Mouse (Mus musculus) mature B cell (primary cell): ENCODE data around the gene C130032M10Rik.
"Not testable (repeated sequence)": the region's sequence is repeated elsewhere in the genome, so short reads cannot be mapped to it uniquely, and the experiment has no call there.

Experiments used
- in situ Hi-C: fragments of 300-500 bp; cut with MboI; formaldehyde crosslinking; loops from 2 replicates; pipeline ENCODE4 v1.14.3; 2019

The C130032M10Rik gene

GRCm38 (mm10) chr9:114518812-114519477 is 3.4 kb downstream of the C130032M10Rik start:
- in situ Hi-C loops: no loop called here

GRCm38 (mm10) chr9:114520529-114520928 is 5.0 kb downstream of the C130032M10Rik start:
- in situ Hi-C loops: not testable (repeated sequence)

GRCm38 (mm10) chr9:114522041-114522440 is 6.5 kb downstream of the C130032M10Rik start:
- in situ Hi-C loops: no loop called here

- in situ Hi-C loops: no loop called here
Observed at GRCm38 (mm10) chr9:114522501-114522900, 7.0 kb downstream of the C130032M10Rik start.

GRCm38 (mm10) chr9:114525073-114525633 is 9.7 kb downstream of the C130032M10Rik start:
- in situ Hi-C loops: no loop called here

GRCm38 (mm10) chr9:114525891-114526290 is 10.4 kb downstream of the C130032M10Rik start:
- in situ Hi-C loops: no loop called here

- in situ Hi-C loops: no loop called here
Observed at GRCm38 (mm10) chr9:114526581-114526980, 11.1 kb downstream of the C130032M10Rik start.

GRCm38 (mm10) chr9:114527085-114527484 is 11.6 kb downstream of the C130032M10Rik start:
- in situ Hi-C loops: no loop called here

GRCm38 (mm10) chr9:114527992-114528679 is 12.6 kb downstream of the C130032M10Rik start:
- in situ Hi-C loops: no loop called here

GRCm38 (mm10) chr9:114528680-114529048 is 13.2 kb downstream of the C130032M10Rik start:
- in situ Hi-C loops: no loop called here

GRCm38 (mm10) chr9:114531276-114531675 is 15.8 kb downstream of the C130032M10Rik start:
- in situ Hi-C loops: no loop called here

GRCm38 (mm10) chr9:114533848-114534247 is 18.4 kb downstream of the C130032M10Rik start:
- in situ Hi-C loops: no loop called here

GRCm38 (mm10) chr9:114534747-114535517 is 19.4 kb downstream of the C130032M10Rik start:
- in situ Hi-C loops: no loop called here

- in situ Hi-C loops: no loop called here
Observed at GRCm38 (mm10) chr9:114536628-114537027, 21.1 kb downstream of the C130032M10Rik start.

GRCm38 (mm10) chr9:114538996-114539563 is 23.6 kb downstream of the C130032M10Rik start:
- in situ Hi-C loops: no loop called here

- in situ Hi-C loops: no loop called here
Observed at GRCm38 (mm10) chr9:114541279-114541741, 25.8 kb downstream of the C130032M10Rik start.

GRCm38 (mm10) chr9:114543882-114544753 is 28.6 kb downstream of the C130032M10Rik start:
- in situ Hi-C loops: no loop called here

GRCm38 (mm10) chr9:114544754-114545393 is 29.4 kb downstream of the C130032M10Rik start:
- in situ Hi-C loops: no loop called here

GRCm38 (mm10) chr9:114546765-114547164 is 31.3 kb downstream of the C130032M10Rik start:
- in situ Hi-C loops: no loop called here

GRCm38 (mm10) chr9:114547643-114548077 is 32.2 kb downstream of the C130032M10Rik start:
- in situ Hi-C loops: no loop called here
